Mouse (Mus musculus): ENCODE data around the gene Ifnl2.

DNA sequence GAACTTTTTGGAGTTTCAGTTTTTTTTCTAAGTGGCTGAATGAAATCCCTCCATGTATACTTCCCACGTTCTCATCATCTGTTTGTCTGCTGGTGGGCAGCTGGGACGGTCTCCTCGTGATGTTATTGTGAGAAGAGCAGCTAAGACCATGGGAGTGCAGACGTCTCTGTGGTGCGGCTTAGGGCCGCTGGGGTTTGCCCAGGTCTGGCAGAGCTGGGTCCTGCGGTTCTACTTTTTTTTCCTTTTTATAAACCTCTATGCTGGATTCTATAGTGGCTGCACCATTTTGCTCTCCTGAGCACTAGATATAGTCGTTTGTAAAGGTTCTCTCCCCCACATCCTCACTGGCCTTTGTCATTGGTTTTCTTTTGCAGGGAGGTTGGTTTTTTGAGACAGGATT is 1.2 kb upstream of the Ifnl2 start:
- TF ChIP-seq MAFK (IDR thresholded peaks at IDR 0.05; ENCODE audit: insufficient read depth, low read depth, low read length): no peak
- TF ChIP-seq ZC3H11A (IDR thresholded peaks at IDR 0.05; ENCODE audit: borderline replicate concordance, low read depth, low read length): no peak
- no peak for TF ChIP-seq CHD2 (IDR thresholded peaks at IDR 0.05; ENCODE audit: low read depth, low read length)
- no peak for TF ChIP-seq ZNF384 (IDR thresholded peaks at IDR 0.05; ENCODE audit: low read depth, low read length)
- TF ChIP-seq HCFC1 (IDR thresholded peaks at IDR 0.05; ENCODE audit: borderline replicate concordance, insufficient read depth, low read length): no peak

Data from ES-E14 (cell line).